Mouse (Mus musculus) Patski (cell line): ENCODE data around the gene Gys2. TPM values are rescaled to one million over a fixed set of nuclear protein-coding genes. Genes with fewer than 3 reads are reported as not detected.

ENCODE experiments used
- ATAC-seq: fragments of 100-300 bp; one replicate; pipeline ENCODE4 v1.8.0; 2021
- CTCF ChIA-PET: fragments of 350-600 bp; sonication (Branson Sonifier 250); formaldehyde crosslinking; loops from one replicate; lab custom pipeline; 2022; ENCODE audit warnings: inconsistent platforms; lab: Charles Lee
- POLR2A ChIA-PET: fragments of 350-600 bp; sonication (Branson Sonifier 250); formaldehyde crosslinking; loops from one replicate; lab custom pipeline; 2022; ENCODE audit warnings: antibody characterized with exemption, inconsistent platforms; lab: Charles Lee
- DNase-seq: peaks from one replicate; pipeline ENCODE4 v3.0.0-alpha.2; 2011; ENCODE audit warnings: low read depth, low spot score
- H3K27me3 ChIP-seq: fragments of 371-371 bp; one replicate; pipeline ENCODE4 v1.5.1; 2021
- CTCF ChIP-seq: fragments of 100-300 bp; IDR thresholded peaks from one replicate; pipeline ENCODE4 v1.5.1; 2021
- in situ Hi-C: fragments of 300-500 bp; cut with MboI; formaldehyde crosslinking; loops from 3 replicates; pipeline ENCODE4 v1.11.1; 2018; ENCODE audit warnings: low pct_unique_long_range_greater_than_20kb, mixed read lengths
- polyA plus RNA-seq: library from polyadenylated mRNA; unstranded; gene quantifications from one replicate; pipeline ENCODE4 v1.2.3, GENCODE M21; 2021

The Gys2 gene
- polyA plus RNA-seq, 1 experiment from 2014 or later: not detected

- CTCF ChIA-PET: interaction anchor here (1.0 to 1.1 kb wide), 3 partner anchors 24 to 373 kb away, joined by 3 read pairs; no protein-coding TSS in a partner anchor
- no peaks in the 10 kb centered on the region for H3K27me3 ChIP-seq
- POLR2A ChIA-PET: no interaction called here
- DNase-seq: no peak
- no peak for ATAC-seq
- no peak for TF ChIP-seq CTCF
- in situ Hi-C loops: no loop called here
These were observed 59.9 kb downstream of the Gys2 start, which contains the start of gene Spx for GRCm38 (mm10) chr6:142412906-142413491. Gene Spx (plus strand): TSS chr6:142413441.

DNA sequence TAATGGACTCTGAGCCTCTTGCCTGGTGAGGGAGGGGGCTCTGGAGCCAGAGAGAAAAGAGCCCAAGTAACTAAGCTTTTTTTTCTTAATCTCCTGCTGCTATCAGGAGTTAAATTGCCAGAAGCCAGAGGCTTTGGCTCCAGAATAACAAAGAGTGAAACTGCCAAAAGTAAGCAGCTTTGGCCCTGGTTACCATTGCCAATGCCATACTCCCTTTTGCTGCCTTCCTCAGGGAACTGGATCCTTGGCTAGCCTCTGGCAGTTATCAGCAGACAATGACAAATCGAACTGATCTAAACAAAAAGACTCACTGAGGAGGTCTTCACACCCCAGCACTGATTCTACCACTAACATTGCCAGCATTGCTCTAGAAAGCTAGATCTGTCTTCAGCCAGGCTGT lies 61.8 kb downstream of the Gys2 start:
- CTCF ChIA-PET: no interaction called here
- ATAC-seq: no peak
- no peak for TF ChIP-seq CTCF

GRCm38 (mm10) chr6:142395756-142396155 lies 77.2 kb downstream of the Gys2 start:
- no peak for TF ChIP-seq CTCF
- DNase-seq (no peak), ATAC-seq (no peak)
- CTCF ChIA-PET: interaction anchor here (1.2 kb wide), 1 partner anchor 18 kb away, joined by 3 read pairs; no protein-coding TSS in a partner anchor
- H3K27me3 ChIP-seq: no peaks in the 10 kb centered on the region
- in situ Hi-C loops: no loop called here
- POLR2A ChIA-PET: no interaction called here

More for the DNA sequence above, 61.8 kb downstream of the Gys2 start:
- no peak for DNase-seq
- H3K27me3 ChIP-seq: no peaks in the 10 kb centered on the region
- in situ Hi-C loops: no loop called here
- POLR2A ChIA-PET: no interaction called here

DNA sequence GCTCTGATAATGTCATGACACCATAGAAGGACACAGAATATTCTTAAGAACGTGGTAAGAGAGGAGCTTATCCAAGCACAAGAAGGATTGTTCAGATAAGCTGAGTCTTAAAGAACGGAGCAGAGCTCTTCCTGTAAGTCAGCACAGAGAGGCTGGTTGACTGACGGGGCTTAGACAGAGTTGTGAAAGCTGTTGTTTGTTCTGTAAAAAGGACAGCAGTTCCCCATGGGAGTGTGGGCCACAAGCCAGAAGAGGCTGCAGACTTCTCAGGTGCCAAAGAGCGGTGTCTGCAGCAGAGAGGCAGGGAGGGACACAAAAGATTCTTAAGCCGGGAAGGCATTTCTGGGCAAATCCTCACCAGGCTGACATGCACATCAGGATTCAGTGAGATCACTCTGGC lies 78.2 kb downstream of the Gys2 start:
- DNase-seq: no peak
- in situ Hi-C loops: no loop called here
- TF ChIP-seq CTCF: no peak

DNA sequence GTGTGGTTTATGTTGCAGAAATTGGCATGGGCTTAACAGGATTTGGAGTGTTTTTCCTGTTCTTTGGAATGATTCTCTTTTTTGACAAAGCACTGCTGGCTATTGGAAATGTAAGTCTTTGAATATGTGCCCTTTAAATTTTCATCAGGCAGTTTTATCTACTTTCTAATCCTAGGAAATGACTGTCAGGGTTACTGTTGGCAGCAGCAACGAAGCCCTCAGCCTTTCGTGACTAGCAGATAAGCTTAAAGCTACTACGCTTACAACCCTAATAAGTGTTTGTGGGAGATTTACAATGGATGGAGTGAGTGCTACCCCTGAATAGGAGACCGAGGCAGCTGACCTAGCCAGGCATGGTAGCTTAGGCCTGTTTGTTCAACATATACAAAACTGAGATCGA lies 80.6 kb downstream of the Gys2 start:
- no peak for ATAC-seq

More for the DNA sequence above, 78.2 kb downstream of the Gys2 start:
- ChIA-PET POLR2A (no interaction called here), CTCF (no interaction called here)
- H3K27me3 ChIP-seq: no peaks in the 10 kb centered on the region
- no peak for ATAC-seq

DNA sequence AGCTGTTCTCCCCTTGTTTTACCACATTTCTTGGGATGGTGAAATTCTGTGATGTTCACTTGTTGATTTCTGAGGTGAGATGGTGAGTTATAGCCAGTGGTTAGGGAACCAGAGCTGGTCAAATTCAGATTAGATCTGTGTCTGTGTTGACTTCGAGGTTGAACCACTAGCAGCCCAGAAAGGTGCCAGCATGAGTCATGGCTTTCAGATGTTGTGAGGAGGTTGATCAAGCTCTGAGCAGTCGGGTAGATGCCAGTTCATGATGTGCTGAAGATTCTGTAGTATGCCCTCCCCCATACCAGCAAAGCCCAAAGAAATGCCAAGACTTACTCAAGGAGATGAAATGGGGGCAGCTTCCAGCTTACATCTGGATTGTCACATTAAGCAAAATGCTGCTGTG lies 83.8 kb downstream of the Gys2 start:
- in situ Hi-C loops: no loop called here
- ATAC-seq (no peak), DNase-seq (no peak)
- H3K27me3 ChIP-seq: no peaks in the 10 kb centered on the region
- TF ChIP-seq CTCF: no peak
- ChIA-PET CTCF (interaction anchor here (0.7 to 1.6 kb wide), 2 partner anchors 23 to 27 kb away, joined by 3 to 4 read pairs; no protein-coding TSS in a partner anchor), POLR2A (interaction anchor here (0.7 to 1.5 kb wide), 2 partner anchors 21 to 31 kb away, joined by 4 read pairs; no protein-coding TSS in a partner anchor)

More for the DNA sequence above, 80.6 kb downstream of the Gys2 start:
- POLR2A ChIA-PET: no interaction called here
- no peak for TF ChIP-seq CTCF
- DNase-seq: no peak
- no peaks in the 10 kb centered on the region for H3K27me3 ChIP-seq
- CTCF ChIA-PET: no interaction called here
- in situ Hi-C loops: no loop called here

GRCm38 (mm10) chr6:142387755-142388271 lies 85.1 kb downstream of the Gys2 start:
- in situ Hi-C loops: no loop called here
- no peaks in the 10 kb centered on the region for H3K27me3 ChIP-seq
- ChIA-PET CTCF (no interaction called here), POLR2A (interaction anchor here (0.6 kb wide), 3 partner anchors 21 to 274 kb away, joined by 3 to 4 read pairs (median 3); no protein-coding TSS in a partner anchor)
- peak; percentile 14 for ATAC-seq
- TF ChIP-seq CTCF: no peak
- no peak for DNase-seq

- no peaks in the 10 kb centered on the region for H3K27me3 ChIP-seq
- POLR2A ChIA-PET: interaction anchor here (0.6 kb wide), 1 partner anchor 20 kb away, joined by 3 read pairs; no protein-coding TSS in a partner anchor
- no peak for TF ChIP-seq CTCF
- CTCF ChIA-PET: no interaction called here
- ATAC-seq: peak; percentile 99
- peak; percentile 79 for DNase-seq
- in situ Hi-C loops: no loop called here
These were observed 85.7 kb downstream of the Gys2 start, which contains the start of the genes Recql and Golt1b for GRCm38 (mm10) chr6:142387011-142387754. Gene Recql (minus strand): TSS chr6:142387087. Gene Golt1b (plus strand): TSS chr6:142387221.

DNA sequence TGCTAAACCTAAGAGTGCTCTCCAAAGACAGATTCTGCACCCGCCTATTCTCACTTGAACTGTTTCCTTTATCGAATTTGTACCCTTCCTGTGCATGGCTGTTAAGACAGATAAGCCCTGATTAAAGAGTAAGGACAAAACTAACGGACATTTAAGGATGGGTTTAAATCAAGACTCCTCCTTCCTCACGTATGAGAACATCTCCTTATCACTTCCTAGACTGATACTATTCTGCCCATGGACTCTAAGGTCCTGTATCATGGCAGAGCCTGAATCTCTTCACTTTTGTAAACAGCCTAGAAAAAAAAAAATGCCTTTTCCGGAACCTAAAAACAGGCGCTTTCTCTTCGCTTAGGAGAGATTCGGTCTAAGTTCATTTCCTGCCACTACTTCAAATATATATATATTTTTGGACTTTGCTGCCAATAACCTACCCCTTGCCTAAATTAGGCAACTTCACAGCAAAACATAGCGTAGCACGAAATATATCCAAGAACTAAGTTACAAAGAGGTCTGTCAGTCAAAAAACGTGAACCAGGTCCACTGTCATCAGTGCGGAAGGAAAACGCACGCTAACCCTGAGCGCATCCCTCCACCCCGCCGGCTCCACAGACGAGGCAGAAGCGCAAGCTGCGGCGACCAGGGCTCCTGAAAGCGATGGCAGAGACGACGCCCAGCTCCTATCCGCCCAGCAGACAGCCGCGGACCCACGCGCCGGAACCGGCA lies 86.5 kb downstream of the Gys2 start:
- no peak for TF ChIP-seq CTCF
- no peaks in the 10 kb centered on the region for H3K27me3 ChIP-seq
- ChIA-PET POLR2A (no interaction called here), CTCF (no interaction called here)
- in situ Hi-C loops: no loop called here
- ATAC-seq (no peak), DNase-seq (no peak)

GRCm38 (mm10) chr6:142384521-142384920 lies 88.4 kb downstream of the Gys2 start:
- no peaks in the 10 kb centered on the region for H3K27me3 ChIP-seq
- CTCF ChIA-PET: interaction anchor here (1.3 kb wide), 1 partner anchor 22 kb away, joined by 3 read pairs; no protein-coding TSS in a partner anchor
- no peak for TF ChIP-seq CTCF
- in situ Hi-C loops: no loop called here
- ATAC-seq: no peak
- POLR2A ChIA-PET: no interaction called here
- DNase-seq: no peak
